Mouse (Mus musculus) v-Abl transformed pro-B cells (cell line): ENCODE measurements at regions not wholly inside any gene's neighbourhood (a gene's known extent, or its start where the extent isn't known, plus 50 kb on each side); places are given as distances from the start of the nearest gene placed in this dataset.

ENCODE experiments used
- in situ Hi-C, 2 experiments: fragments of 400-800 bp; cut with MboI; formaldehyde crosslinking; loops; one replicate each; pipeline ENCODE4 v1.15.1; 2025; ENCODE audit not compliant: unreplicated experiment in 2 of 2

GRCm38 (mm10) chr5:46330880-46331279 lies 473.5 kb upstream of the Lcorl start:
- in situ Hi-C loops = no loop called here
